Mouse (Mus musculus) heart, embryonic 13.5 days (tissue): ENCODE measurements around the gene Pik3c2b. TPM values are rescaled to one million over a fixed set of nuclear protein-coding genes. Genes with fewer than 3 reads are reported as not detected.

Source experiments
- ATAC-seq: fragments of 200-750 bp; cut with Nextera tagmentation; 2 replicates; pipeline ENCODE4 v1.8.0; 2017; ENCODE audit warnings: moderate TSS enrichment; ENCODE audit not compliant: insufficient number of reproducible peaks, low FRiP score, low TSS enrichment; ENCODE audit errors: extremely low read depth
- H3K27ac ChIP-seq: fragments of 300-500 bp; sonication (generic); replicated peaks from 2 replicates; pipeline ENCODE4 v1.5.1; 2015; ENCODE audit warnings: moderate library complexity, mild to moderate bottlenecking, inconsistent platforms
- H3K27me3 ChIP-seq: fragments of 300-500 bp; sonication (generic); replicated peaks from 2 replicates; pipeline ENCODE4 v1.6.1; 2015; ENCODE audit warnings: mild to moderate bottlenecking, inconsistent platforms
- H3K36me3 ChIP-seq: fragments of 300-500 bp; sonication (generic); 2 replicates; pipeline ENCODE4 v1.6.1; 2015; ENCODE audit warnings: mild to moderate bottlenecking, inconsistent platforms
- H3K4me1 ChIP-seq: fragments of 300-500 bp; sonication (generic); 2 replicates; pipeline ENCODE4 v1.6.1; 2015; ENCODE audit warnings: inconsistent platforms
- H3K4me2 ChIP-seq: fragments of 300-500 bp; sonication (generic); 2 replicates; pipeline ENCODE4 v1.6.1; 2015; ENCODE audit warnings: inconsistent platforms, mild to moderate bottlenecking, moderate library complexity
- H3K4me3 ChIP-seq: fragments of 300-500 bp; sonication (generic); 2 replicates; pipeline ENCODE4 v1.5.1; 2015; ENCODE audit warnings: moderate library complexity, mild to moderate bottlenecking, inconsistent platforms
- H3K9ac ChIP-seq: fragments of 300-500 bp; sonication (generic); 2 replicates; pipeline ENCODE4 v1.6.1; 2015; ENCODE audit warnings: inconsistent platforms, mild to moderate bottlenecking, moderate library complexity
- H3K9me3 ChIP-seq: fragments of 300-500 bp; sonication (generic); 2 replicates; pipeline ENCODE4 v1.6.1; 2016; ENCODE audit warnings: inconsistent platforms
- WGBS: fragments of 180-500 bp; shearing (Covaris S2); methylation state at CpG from one replicate; pipeline ENCODE4 v1.1.7; 2015; ENCODE audit warnings: mixed read lengths; 5-methylcytosine and 5-hydroxymethylcytosine counted together
- polyA plus RNA-seq: library from polyadenylated mRNA; unstranded; fragments of >200 nt; fragmentation: Nextera tagmentation; extraction: Ambion mirVana; gene quantifications from 2 replicates; pipeline ENCODE4 v1.2.1, GENCODE M21; 2015

Pik3c2b gene
- polyA plus RNA-seq, 1 experiment from 2014 or later = 9.5 TPM

DNA sequence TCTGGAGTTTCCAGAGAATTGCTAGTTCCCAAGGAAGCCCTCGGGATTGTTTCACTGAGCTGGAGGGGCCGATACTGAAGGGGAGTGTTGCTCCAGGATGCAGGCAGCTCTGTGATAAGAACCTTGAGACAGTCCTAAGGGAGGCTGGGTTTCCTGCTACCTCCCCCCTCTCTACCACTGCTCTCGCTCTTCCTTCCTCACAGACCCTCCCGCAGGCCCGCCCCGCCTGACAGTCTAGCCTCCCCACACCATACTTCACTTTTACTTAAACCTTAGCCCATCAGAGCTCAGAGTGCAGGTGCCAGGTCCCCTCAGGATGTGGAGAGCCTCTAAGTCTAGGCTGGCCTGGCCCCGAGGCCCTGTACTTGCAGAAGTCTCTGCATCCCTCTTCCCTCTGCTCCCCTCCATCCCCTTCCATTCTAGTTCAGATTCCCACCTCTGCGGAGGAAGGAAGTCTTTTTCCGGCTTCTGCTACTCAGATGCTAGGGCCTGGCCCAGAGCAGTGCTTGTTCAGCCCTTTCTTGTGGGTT lies 27.9 kb downstream of the Pik3c2b start:
- peaks cover 92% of the 10 kb centered on the region for H3K4me1 ChIP-seq
- no peak overlapping the region for H3K4me3 ChIP-seq
- H3K36me3 ChIP-seq = peaks cover 33% of the 10 kb centered on the region
- no peak overlapping the region for H3K4me2 ChIP-seq
- peak overlapping the region; percentile 83 for H3K27ac ChIP-seq
- 27% methylated on average over 9 of the region's 9 CpGs for WGBS
- peak; percentile 63 for ATAC-seq
- H3K9ac ChIP-seq = peak overlapping the region; percentile 37
- H3K9me3 ChIP-seq = no peaks in the 10 kb centered on the region
- no peaks in the 10 kb centered on the region for H3K27me3 ChIP-seq

DNA sequence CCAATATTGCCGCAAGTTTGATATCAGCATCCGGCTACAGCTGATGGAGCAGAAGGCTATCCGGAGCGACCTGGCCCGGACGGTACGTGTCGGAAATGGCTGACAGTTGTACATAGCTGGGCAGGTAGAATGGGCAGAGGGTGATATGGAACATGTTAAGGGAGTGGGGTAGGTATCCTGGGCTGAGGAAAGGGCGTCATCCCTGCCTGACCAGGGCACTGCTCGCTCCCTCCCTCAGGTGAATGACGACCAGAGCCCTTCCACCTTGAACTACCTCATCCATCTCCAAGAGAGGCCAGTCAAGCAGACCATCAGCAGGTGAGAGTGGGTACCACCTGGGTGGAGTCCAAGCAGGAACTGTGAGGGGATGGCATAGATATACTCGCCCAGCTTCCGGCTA lies 29.1 kb downstream of the Pik3c2b start:
- peaks cover 80% of the 10 kb centered on the region for H3K4me1 ChIP-seq
- H3K27ac ChIP-seq = peak overlapping the region; percentile 83
- H3K9ac ChIP-seq = no peak overlapping the region
- no peaks in the 10 kb centered on the region for H3K9me3 ChIP-seq
- WGBS = 88% methylated on average over 13 of the region's 13 CpGs
- ATAC-seq = no peak
- no peaks in the 10 kb centered on the region for H3K27me3 ChIP-seq
- H3K36me3 ChIP-seq = peaks cover 44% of the 10 kb centered on the region
- no peak overlapping the region for H3K4me2 ChIP-seq
- H3K4me3 ChIP-seq = no peak overlapping the region

DNA sequence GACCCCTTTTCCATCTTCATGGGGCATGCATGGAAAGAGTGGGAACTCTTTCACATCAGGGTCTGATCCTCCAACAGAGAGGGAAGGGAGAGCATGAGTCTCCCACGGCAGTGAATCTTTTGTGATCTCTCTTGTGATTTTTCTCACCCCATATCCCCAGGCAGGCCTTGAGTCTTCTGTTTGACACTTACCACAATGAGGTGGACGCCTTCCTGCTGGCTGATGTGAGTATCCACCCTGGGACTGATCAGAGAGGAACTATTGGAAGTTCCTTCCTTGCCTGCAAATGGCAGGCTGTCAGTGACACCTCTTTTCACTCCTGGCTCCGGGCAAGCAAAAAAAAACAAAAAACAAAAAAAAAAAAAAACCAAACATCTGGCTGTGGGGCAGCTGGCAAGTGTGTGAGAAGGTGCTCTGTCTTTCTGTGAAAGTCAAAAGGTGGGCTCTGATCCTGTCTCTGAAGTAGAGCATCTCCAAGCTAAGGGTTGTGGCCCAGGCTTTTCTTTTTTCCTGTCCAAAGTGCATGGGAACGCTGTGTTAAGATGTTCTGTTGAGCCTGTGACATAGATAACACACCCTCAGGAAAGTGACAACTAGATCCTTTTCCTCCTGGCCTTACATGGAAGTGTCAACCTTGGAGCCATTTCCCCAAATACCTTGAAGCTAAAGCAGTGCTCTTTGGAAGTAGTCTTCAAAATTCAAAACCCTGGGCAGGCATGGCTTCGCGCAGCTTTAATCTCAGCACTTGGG lies 30.4 kb downstream of the Pik3c2b start:
- Histone ChIP-seq H3K4me2 (no peak overlapping the region), H3K4me1 (peaks cover 68% of the 10 kb centered on the region), H3K9ac (no peak overlapping the region), H3K27ac (peak overlapping the region; percentile 81), H3K27me3 (no peaks in the 10 kb centered on the region), H3K36me3 (peaks cover 57% of the 10 kb centered on the region), H3K9me3 (no peaks in the 10 kb centered on the region), H3K4me3 (no peak overlapping the region)
- no peak for ATAC-seq
- WGBS = 63% methylated on average over 6 of the region's 6 CpGs

DNA sequence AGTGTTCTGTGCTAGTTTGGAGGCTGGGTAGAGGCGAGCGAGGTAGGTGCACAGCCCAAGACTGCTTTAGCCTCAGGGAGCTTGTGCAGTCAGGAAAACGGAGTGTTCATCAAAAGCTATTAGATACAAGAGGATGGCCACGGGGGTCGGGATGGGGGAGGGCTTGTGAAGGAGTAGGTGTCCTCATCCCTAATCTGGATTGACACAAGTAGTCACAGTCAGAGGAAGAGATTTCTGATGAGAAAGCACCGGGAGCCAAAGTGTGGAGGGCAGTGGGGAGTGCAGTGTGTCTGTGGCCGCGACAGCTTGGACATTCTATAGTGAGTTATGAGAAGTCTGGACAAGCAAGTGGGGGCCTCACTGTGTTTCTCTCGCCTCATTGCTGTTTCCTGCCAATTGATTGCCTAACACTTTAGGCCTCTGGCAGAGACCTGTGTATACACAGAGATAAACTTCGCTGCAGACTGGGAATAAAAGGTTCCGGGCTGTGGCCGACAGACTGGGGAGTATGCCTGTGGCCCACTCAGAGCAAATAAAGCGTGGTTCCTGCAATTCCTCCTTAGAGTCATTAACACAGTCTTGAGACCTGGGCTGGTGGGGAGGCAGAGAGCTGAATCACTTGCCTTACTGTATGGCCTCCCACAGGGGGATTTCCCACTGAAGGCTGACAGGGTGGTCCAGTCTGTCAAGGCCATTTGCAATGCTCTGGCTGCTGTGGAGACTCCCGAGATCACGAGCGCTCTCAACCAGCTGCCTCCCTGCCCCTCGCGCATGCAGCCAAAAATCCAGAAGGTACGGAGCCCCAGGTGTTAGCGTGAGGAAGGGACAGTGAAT lies 31.4 kb downstream of the Pik3c2b start:
- 36% methylated on average over 20 of the region's 20 CpGs for WGBS
- H3K4me1 ChIP-seq = peaks cover 58% of the 10 kb centered on the region
- H3K27ac ChIP-seq = peak overlapping the region; percentile 81
- H3K9me3 ChIP-seq = no peaks in the 10 kb centered on the region
- ATAC-seq = no peak
- H3K4me3 ChIP-seq = no peak overlapping the region
- H3K4me2 ChIP-seq = 0 out of 2 replicates have a peak overlapping the region, but pooled peaks have one; percentile 10
- peaks cover 68% of the 10 kb centered on the region for H3K36me3 ChIP-seq
- H3K27me3 ChIP-seq = no peaks in the 10 kb centered on the region
- H3K9ac ChIP-seq = peak overlapping the region; percentile 29

DNA sequence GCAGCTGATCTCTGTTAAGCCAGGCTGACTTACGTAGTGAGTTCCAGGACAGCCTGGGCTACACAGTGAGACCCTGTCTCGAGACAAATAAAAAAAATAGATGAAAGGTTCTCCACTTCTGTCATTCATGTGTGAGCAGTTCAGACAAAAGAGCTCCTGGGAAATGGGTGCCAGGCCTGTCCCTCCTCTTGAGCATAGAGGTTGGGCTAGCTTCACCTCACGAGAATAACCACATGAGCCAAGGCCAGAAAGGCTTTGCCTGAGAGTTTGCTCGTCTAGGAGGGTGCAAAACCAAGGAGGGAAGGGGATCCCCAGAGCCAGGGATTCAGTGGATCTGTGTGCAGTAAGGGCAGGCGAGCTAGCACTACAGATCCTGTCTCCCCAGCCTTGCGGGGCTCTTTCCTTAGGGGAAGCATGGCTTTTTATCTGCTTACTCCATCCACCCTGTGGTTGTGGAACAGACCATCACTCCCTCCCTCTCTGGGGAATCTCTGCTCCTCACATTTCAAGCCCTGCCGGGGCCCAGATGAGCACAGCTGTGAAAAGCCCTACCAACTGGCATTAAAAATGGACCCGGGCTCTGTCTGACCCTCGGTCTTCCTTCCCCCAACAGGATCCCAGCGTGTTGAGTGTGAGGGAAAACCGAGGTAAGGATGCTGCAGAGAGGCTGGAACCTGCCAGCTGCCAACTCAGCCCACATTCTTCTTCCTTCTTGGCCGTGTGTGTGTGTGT lies 32.3 kb downstream of the Pik3c2b start:
- Histone ChIP-seq H3K4me1 (peaks cover 53% of the 10 kb centered on the region), H3K4me3 (no peak overlapping the region), H3K27me3 (no peaks in the 10 kb centered on the region), H3K27ac (peak overlapping the region; percentile 81), H3K36me3 (peaks cover 76% of the 10 kb centered on the region), H3K4me2 (no peak overlapping the region), H3K9ac (no peak overlapping the region), H3K9me3 (no peaks in the 10 kb centered on the region)
- WGBS = 45% methylated on average over 12 of the region's 12 CpGs
- ATAC-seq = no peak

DNA sequence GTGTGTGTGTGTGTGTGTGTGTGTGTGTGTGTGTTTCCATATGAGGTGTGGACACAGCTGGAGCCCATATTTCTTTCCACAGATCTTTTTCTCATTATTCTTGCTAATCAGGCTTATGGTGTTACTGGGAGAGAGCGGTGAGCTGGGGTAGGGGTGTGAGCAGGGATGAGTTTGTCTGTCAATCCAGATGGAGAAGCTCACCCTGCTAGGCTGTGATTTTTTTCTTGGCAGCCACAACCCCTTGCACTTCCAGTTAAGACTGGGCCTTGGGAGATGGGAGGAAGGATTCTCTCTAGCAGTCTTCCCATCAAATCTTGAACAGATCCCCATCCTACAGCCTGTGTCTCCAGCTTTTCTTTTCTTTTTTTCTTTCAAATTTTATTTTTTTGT lies 32.9 kb downstream of the Pik3c2b start:
- H3K4me3 ChIP-seq = no peak overlapping the region
- H3K27ac ChIP-seq = 0 out of 2 replicates have a peak overlapping the region, but pooled peaks have one; percentile 5
- H3K27me3 ChIP-seq = no peaks in the 10 kb centered on the region
- H3K4me1 ChIP-seq = peaks cover 53% of the 10 kb centered on the region
- H3K9ac ChIP-seq = no peak overlapping the region
- no peak overlapping the region for H3K4me2 ChIP-seq
- ATAC-seq = no peak
- peaks cover 82% of the 10 kb centered on the region for H3K36me3 ChIP-seq
- 78% methylated on average over 1 of the region's 1 CpGs for WGBS
- no peaks in the 10 kb centered on the region for H3K9me3 ChIP-seq

DNA sequence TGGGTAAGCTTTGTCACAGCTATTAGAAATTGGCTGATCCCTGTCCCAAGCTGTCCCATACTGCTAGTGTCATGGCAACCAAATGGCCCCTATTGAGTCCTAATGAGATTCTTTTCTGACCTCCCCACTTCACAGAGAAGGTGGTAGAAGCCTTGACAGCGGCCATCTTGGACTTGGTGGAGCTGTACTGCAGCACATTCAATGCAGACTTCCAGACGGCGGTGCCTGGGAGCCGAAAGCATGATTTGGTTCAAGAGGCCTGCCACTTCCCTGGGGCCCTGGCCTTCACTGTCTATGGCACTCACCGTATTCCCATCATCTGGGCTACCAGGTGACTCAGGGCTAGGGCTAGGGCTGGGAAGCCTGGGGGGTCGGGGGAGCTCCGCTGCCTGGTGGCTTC lies 34.0 kb downstream of the Pik3c2b start:
- WGBS = 78% methylated on average over 7 of the region's 7 CpGs
- H3K9me3 ChIP-seq = no peaks in the 10 kb centered on the region

DNA sequence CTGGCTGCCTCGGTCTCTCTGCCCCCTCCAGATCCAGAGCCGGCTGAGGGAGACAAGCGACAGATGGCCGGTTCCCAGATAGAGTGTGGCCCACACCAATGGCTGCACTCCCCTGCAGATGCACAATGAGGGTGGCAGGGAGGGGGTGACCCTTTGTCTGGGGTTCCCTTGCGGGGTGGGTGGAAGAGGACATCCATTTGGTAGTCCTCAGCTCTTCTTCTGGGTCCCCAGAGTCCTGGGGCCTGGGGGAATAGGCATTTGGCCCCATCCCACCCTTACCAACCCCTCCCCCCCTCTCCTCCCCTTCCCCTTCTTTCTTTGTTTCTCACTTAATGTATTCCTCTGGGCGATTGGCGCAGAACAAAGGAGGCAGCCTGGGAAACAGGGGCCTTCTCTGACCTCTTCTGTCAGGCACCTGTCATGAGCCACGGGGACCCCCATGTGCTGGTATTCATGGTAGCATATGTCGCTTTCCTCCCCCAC lies 34.7 kb downstream of the Pik3c2b start:
- WGBS = 51% methylated on average over 9 of the region's 9 CpGs
- Histone ChIP-seq H3K4me1 (peaks cover 58% of the 10 kb centered on the region), H3K27ac (no peak overlapping the region), H3K4me2 (no peak overlapping the region), H3K4me3 (no peak overlapping the region), H3K27me3 (no peaks in the 10 kb centered on the region), H3K9ac (no peak overlapping the region), H3K36me3 (peaks cover 77% of the 10 kb centered on the region), H3K9me3 (no peaks in the 10 kb centered on the region)
- ATAC-seq = no peak

More for the DNA sequence above, 34.0 kb downstream of the Pik3c2b start:
- H3K4me1 ChIP-seq = peaks cover 54% of the 10 kb centered on the region
- no peak overlapping the region for H3K9ac ChIP-seq
- H3K4me2 ChIP-seq = no peak overlapping the region
- H3K27ac ChIP-seq = no peak overlapping the region
- no peak for ATAC-seq
- peaks cover 82% of the 10 kb centered on the region for H3K36me3 ChIP-seq
- H3K27me3 ChIP-seq = no peaks in the 10 kb centered on the region
- H3K4me3 ChIP-seq = no peak overlapping the region

DNA sequence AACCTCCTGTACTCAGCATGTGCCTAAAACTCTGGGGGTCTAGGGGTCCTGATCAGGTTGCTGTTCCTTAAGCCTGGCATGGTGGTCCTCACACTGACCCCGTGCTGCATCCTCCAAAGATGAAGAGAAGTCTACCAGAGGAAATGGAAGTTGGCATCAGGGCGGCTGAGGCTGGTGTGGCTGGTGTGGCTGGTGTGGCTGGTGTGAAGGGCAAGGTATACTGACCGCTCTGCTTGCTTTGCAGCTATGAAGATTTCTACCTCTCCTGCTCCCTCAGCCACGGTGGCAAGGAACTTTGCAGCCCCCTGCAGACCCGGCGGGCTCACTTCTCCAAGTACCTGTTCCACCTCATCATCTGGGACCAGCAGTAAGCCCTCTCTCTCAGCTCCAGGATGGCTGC lies 35.2 kb downstream of the Pik3c2b start:
- Histone ChIP-seq H3K36me3 (peaks cover 79% of the 10 kb centered on the region), H3K9ac (no peak overlapping the region), H3K27ac (no peak overlapping the region), H3K27me3 (no peaks in the 10 kb centered on the region), H3K4me2 (no peak overlapping the region), H3K4me1 (peaks cover 58% of the 10 kb centered on the region), H3K4me3 (no peak overlapping the region), H3K9me3 (no peaks in the 10 kb centered on the region)
- ATAC-seq = no peak
- 77% methylated on average over 6 of the region's 6 CpGs for WGBS

DNA sequence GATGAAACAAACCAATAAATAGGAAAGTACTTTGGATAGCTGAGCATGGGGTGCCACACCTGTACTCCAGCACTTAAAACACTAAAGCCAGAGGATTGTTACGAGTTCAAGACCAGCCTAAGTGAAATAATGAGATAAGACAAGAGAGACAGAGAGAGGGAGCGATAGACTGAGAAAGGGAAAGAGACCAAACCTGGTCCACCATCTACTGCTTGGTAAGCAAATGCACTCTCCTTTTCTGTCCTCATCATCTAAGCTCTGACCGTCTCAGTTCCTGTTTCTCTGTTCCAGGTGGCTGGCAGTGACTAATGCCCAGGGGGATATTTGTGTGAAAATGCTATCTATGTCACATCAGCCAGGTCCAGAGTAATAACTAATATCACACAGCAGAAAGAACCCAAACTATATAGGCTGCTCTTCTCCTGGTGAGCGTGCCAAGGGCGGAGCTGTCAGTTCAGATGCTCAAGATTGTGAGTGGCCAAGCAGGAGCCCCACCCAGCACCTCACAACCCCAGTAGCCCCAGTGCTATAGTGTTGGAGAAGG lies 37.6 kb downstream of the Pik3c2b start:
- 82% methylated on average over 5 of the region's 5 CpGs for WGBS
- Histone ChIP-seq H3K4me2 (0 out of 2 replicates have a peak overlapping the region, but pooled peaks have one; percentile 50), H3K9ac (no peak overlapping the region), H3K4me3 (no peak overlapping the region), H3K9me3 (no peaks in the 10 kb centered on the region), H3K27ac (peak overlapping the region; percentile 84), H3K4me1 (peaks cover 40% of the 10 kb centered on the region), H3K36me3 (peaks cover 77% of the 10 kb centered on the region), H3K27me3 (no peaks in the 10 kb centered on the region)
- no peak for ATAC-seq
